Mouse (Mus musculus) spleen, postnatal 36 days (tissue): ENCODE results near the gene Mmp11.
A peak's percentile ranks its signal among the peaks of the same experiment; 100 is the strongest.

ENCODE experiments used
- DNase-seq, 2 experiments: peaks; one replicate each; pipeline ENCODE4 v3.0.0; 2022; ENCODE audit warnings: low spot score in 2 of 2, mixed read lengths in 1 of 2

Mmp11 gene

GRCm38 (mm10) chr10:75935680-75936541 lies at the start of gene Mmp11:
Gene Mmp11 (minus strand): TSS chr10:75936496.
- DNase-seq = peak; percentile 58 to 66

- no peak for DNase-seq
Measured at GRCm38 (mm10) chr10:75979432-75979831, 43.1 kb upstream of the Mmp11 start.

- no peak for DNase-seq
Measured at GRCm38 (mm10) chr10:75978835-75979157, 42.5 kb upstream of the Mmp11 start.

GRCm38 (mm10) chr10:75978119-75978834 lies 42.0 kb upstream of the Mmp11 start:
- DNase-seq = peak; percentile 28 to 32

GRCm38 (mm10) chr10:75975216-75975615 lies 38.9 kb upstream of the Mmp11 start:
- DNase-seq = peak in 1 of 2 experiments; percentile 29

- no peak for DNase-seq
Measured at GRCm38 (mm10) chr10:75973846-75974245, 37.5 kb upstream of the Mmp11 start.

GRCm38 (mm10) chr10:75954381-75954811 lies 18.1 kb upstream of the Mmp11 start, which contains the start of gene Gm5134:
Gene Gm5134 (plus strand): TSS chr10:75954514.
- DNase-seq = no peak

- DNase-seq = peak in 1 of 2 experiments; percentile 50
Measured at GRCm38 (mm10) chr10:75951424-75952050, 15.2 kb upstream of the Mmp11 start.

GRCm38 (mm10) chr10:75950791-75951210 lies 14.5 kb upstream of the Mmp11 start:
- peak; percentile 70 for DNase-seq

GRCm38 (mm10) chr10:75949053-75950045 lies 13.1 kb upstream of the Mmp11 start:
- DNase-seq = peak; percentile 84 to 86

- DNase-seq = peak; percentile 57 to 63
Measured at GRCm38 (mm10) chr10:75948079-75948478, 11.8 kb upstream of the Mmp11 start.

GRCm38 (mm10) chr10:75945896-75946295 lies 9.6 kb upstream of the Mmp11 start:
- no peak for DNase-seq

GRCm38 (mm10) chr10:75945213-75945612 lies 8.9 kb upstream of the Mmp11 start:
- no peak for DNase-seq

- DNase-seq = no peak
Measured at GRCm38 (mm10) chr10:75944066-75944772, 7.9 kb upstream of the Mmp11 start.

- no peak for DNase-seq
Measured at GRCm38 (mm10) chr10:75942736-75943477, 6.6 kb upstream of the Mmp11 start, which contains the start of gene Vpreb3. Gene Vpreb3 (plus strand): TSS chr10:75943057.

GRCm38 (mm10) chr10:75941042-75941824 lies 4.9 kb upstream of the Mmp11 start:
- DNase-seq = no peak

- no peak for DNase-seq
Measured at GRCm38 (mm10) chr10:75940520-75940919, 4.2 kb upstream of the Mmp11 start, which contains the start of gene Gm867. Gene Gm867 (minus strand): TSS chr10:75940672.

GRCm38 (mm10) chr10:75939481-75940234 lies 3.4 kb upstream of the Mmp11 start:
- peak; percentile 54 to 75 for DNase-seq
